Comparison of ENCODE assay signal across 8 mouse cellular contexts in the genomic region with DNA sequence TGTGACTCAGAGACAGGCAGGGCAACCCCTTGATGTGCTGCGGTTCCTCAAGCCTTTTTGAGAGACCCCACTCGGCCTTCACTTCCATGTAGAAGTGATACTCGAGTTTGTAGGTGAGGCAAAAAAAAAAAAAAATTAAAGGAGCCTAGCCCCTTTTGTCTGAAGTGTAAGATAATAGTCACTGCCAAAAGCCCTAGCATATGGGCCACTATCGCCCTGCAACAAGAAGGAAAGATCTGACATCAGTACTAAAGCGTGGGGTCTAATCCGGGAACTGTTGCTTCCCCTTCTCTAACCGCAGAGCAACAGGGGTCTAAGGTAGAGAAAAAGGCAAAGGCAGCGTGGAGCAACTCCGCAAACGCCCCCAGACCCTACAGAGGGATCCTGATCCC. TPM values are rescaled to one million over a fixed set of nuclear protein-coding genes. Genes with fewer than 3 reads are reported as not detected.
DNase-seq lines count a peak whose midpoint lies in the region; ATAC-seq and TF ChIP-seq lines count a peak whose summit lies in the region.

No protein-coding gene starts in this region.

- H3K9ac ChIP-seq in hindbrain, embryonic 16.5 days (ENCODE audit: low read depth, low read length) = peak overlapping the region; percentile 93
- peak overlapping the region; percentile 95 for H3K9ac ChIP-seq in midbrain, embryonic 15.5 days

- no peak for TF ChIP-seq POLR2A in kidney, adult 2 months (IDR thresholded peaks at IDR 0.05; ENCODE audit: low read depth, low read length)

- no peaks in the 10 kb centered on the region for H3K9me3 ChIP-seq in hindbrain, embryonic 16.5 days (ENCODE audit: control insufficient read depth, low read length)
- no peaks in the 10 kb centered on the region for H3K9me3 ChIP-seq in midbrain, embryonic 15.5 days

- peak; percentile 28 for ATAC-seq in common myeloid progenitor, adult 5-6 weeks (replicated peaks; ENCODE audit: low read depth, poor library complexity, severe bottlenecking)
- ATAC-seq in hindbrain, embryonic 16.5 days = no peak
- no peak for ATAC-seq in midbrain, embryonic 15.5 days (replicated peaks)

- 62% methylated on average over 10 of the region's 10 CpGs for WGBS in kidney, adult 2 months
- WGBS in hindbrain, embryonic 16.5 days = 7% methylated on average over 10 of the region's 10 CpGs
- WGBS in midbrain, embryonic 15.5 days = 4% methylated on average over 10 of the region's 10 CpGs

- H3K36me3 ChIP-seq in kidney, adult 2 months (ENCODE audit: control insufficient read depth, insufficient read depth, low read length) = no peaks in the 10 kb centered on the region
- H3K36me3 ChIP-seq in hindbrain, embryonic 16.5 days (ENCODE audit: control insufficient read depth, insufficient read depth, low read length) = peaks cover 7% of the 10 kb centered on the region
- 0 out of 2 replicates have a peak, but pooled peaks cover 5% of the 10 kb centered on the region for H3K36me3 ChIP-seq in midbrain, embryonic 15.5 days (replicated peaks)

- no peak overlapping the region for H3K27ac ChIP-seq in kidney, adult 2 months (ENCODE audit: insufficient read depth, low read depth, low read length)
- H3K27ac ChIP-seq in hindbrain, embryonic 16.5 days (ENCODE audit: low read depth, low read length) = peak overlapping the region; percentile 93
- peak overlapping the region; percentile 92 for H3K27ac ChIP-seq in midbrain, embryonic 15.5 days

- H3K4me3 ChIP-seq in kidney, adult 2 months (ENCODE audit: insufficient read depth, low read depth, low read length) = 0 out of 2 replicates have a peak overlapping the region, but pooled peaks have one; percentile 80
- H3K4me3 ChIP-seq in hindbrain, embryonic 16.5 days (ENCODE audit: low read length) = peak overlapping the region; percentile 76
- peak overlapping the region; percentile 77 for H3K4me3 ChIP-seq in midbrain, embryonic 15.5 days

- no peak for TF ChIP-seq CTCF in kidney, adult 2 months (conservative IDR thresholded peaks at IDR 0.05; ENCODE audit: insufficient read depth, insufficient read length, low read depth, low read length)

- H3K4me1 ChIP-seq in kidney, adult 2 months (ENCODE audit: control insufficient read depth, insufficient read depth, low read length) = no peaks in the 10 kb centered on the region
- H3K4me1 ChIP-seq in hindbrain, embryonic 16.5 days (ENCODE audit: control insufficient read depth, insufficient read depth, low read depth, low read length) = peaks cover 22% of the 10 kb centered on the region
- H3K4me1 ChIP-seq in midbrain, embryonic 15.5 days = peaks cover 36% of the 10 kb centered on the region

- peak overlapping the region; percentile 89 for H3K4me2 ChIP-seq in hindbrain, embryonic 16.5 days (ENCODE audit: low read length)
- peak overlapping the region; percentile 83 for H3K4me2 ChIP-seq in midbrain, embryonic 15.5 days

- no peaks in the 10 kb centered on the region for H3K27me3 ChIP-seq in kidney, adult 2 months (replicated peaks; ENCODE audit: control insufficient read depth, insufficient read depth, low read length)
- no peaks in the 10 kb centered on the region for H3K27me3 ChIP-seq in hindbrain, embryonic 16.5 days (replicated peaks; ENCODE audit: control insufficient read depth, insufficient read depth, low read length)
- no peaks in the 10 kb centered on the region for H3K27me3 ChIP-seq in midbrain, embryonic 15.5 days (replicated peaks)

- DNase-seq in kidney, adult 2 months = no peak
- no peak for DNase-seq in kidney, postnatal 14 days
- DNase-seq in adrenal gland, postnatal 10 days = no peak
- DNase-seq in thymus, postnatal 10 days (ENCODE audit: low spot score in 2 of 2) = no peak
- DNase-seq in ovary, postnatal 10 days (ENCODE audit: low spot score) = no peak

RNA-seq across cellular contexts. Expression of gene Arhgef40, which starts 0.7 kb away (rescaled TPM):
- polyA plus RNA-seq in kidney, adult 2 months (2012; rRNA removed) = 36.1 and 37.4 TPM in 2 replicates
- total RNA-seq in common myeloid progenitor, adult 5-6 weeks (2017) = 27.5 and 32.4 TPM in 2 replicates
- 63.4 and 74.4 TPM in 2 replicates for polyA plus RNA-seq in hindbrain, embryonic 16.5 days (2015; fragmentation: Nextera tagmentation; extraction: Ambion mirVana)
- 89.2 and 90.9 TPM in 2 replicates for polyA plus RNA-seq in midbrain, embryonic 15.5 days (2015; fragmentation: Nextera tagmentation; extraction: Ambion mirVana)
- total RNA-seq in adrenal gland, postnatal 10 days (2021) = 10 to 100 TPM; 60.8 to 78.7 TPM

RNA-seq across cellular contexts. Expression of gene Tmem253, which starts 31.6 kb away (rescaled TPM):
- 2.4 and 2.5 TPM in 2 replicates for polyA plus RNA-seq in kidney, adult 2 months (2012; rRNA removed)
- total RNA-seq in common myeloid progenitor, adult 5-6 weeks (2017) = not detected in 2 replicates
- polyA plus RNA-seq in hindbrain, embryonic 16.5 days (2015; fragmentation: Nextera tagmentation; extraction: Ambion mirVana) = 0.39 and 0.51 TPM in 2 replicates
- polyA plus RNA-seq in midbrain, embryonic 15.5 days (2015; fragmentation: Nextera tagmentation; extraction: Ambion mirVana) = 0.50 and 0.78 TPM in 2 replicates
- 1 to 10 TPM; 4.8 to 7.0 TPM for total RNA-seq in adrenal gland, postnatal 10 days (2021)

RNA-seq across cellular contexts. Expression of gene Zfp219, which starts 36.7 kb away (rescaled TPM):
- polyA plus RNA-seq in kidney, adult 2 months (2012; rRNA removed) = 43.2 and 61.8 TPM in 2 replicates
- total RNA-seq in common myeloid progenitor, adult 5-6 weeks (2017) = 9.8 and 14.0 TPM in 2 replicates
- 23.7 and 28.0 TPM in 2 replicates for polyA plus RNA-seq in hindbrain, embryonic 16.5 days (2015; fragmentation: Nextera tagmentation; extraction: Ambion mirVana)
- polyA plus RNA-seq in midbrain, embryonic 15.5 days (2015; fragmentation: Nextera tagmentation; extraction: Ambion mirVana) = 45.9 and 54.5 TPM in 2 replicates
- 10 to 100 TPM; 54.6 to 59.2 TPM for total RNA-seq in adrenal gland, postnatal 10 days (2021)

RNA-seq across cellular contexts. Expression of gene Olfr221, which starts 58.4 kb away (rescaled TPM):
- polyA plus RNA-seq in kidney, adult 2 months (2012; rRNA removed) = not detected in 2 replicates
- not detected in 2 replicates for total RNA-seq in common myeloid progenitor, adult 5-6 weeks (2017)
- polyA plus RNA-seq in hindbrain, embryonic 16.5 days (2015; fragmentation: Nextera tagmentation; extraction: Ambion mirVana) = not detected in 2 replicates
- polyA plus RNA-seq in midbrain, embryonic 15.5 days (2015; fragmentation: Nextera tagmentation; extraction: Ambion mirVana) = not detected in 2 replicates
- not detected for total RNA-seq in adrenal gland, postnatal 10 days (2021)
